Mouse (Mus musculus): ENCODE results near the gene Sdhaf2. TPM values are rescaled to one million over a fixed set of nuclear protein-coding genes. Genes with fewer than 3 reads are reported as not detected.

The Sdhaf2 gene
- polyA plus RNA-seq, 1 experiment from 2014 or later = 51.7 TPM

- no peaks in the 10 kb centered on the region for H3K27me3 ChIP-seq (ENCODE audit: control insufficient read depth, insufficient read depth, low read length)
- peaks cover 16% of the 10 kb centered on the region for H3K4me1 ChIP-seq (ENCODE audit: control insufficient read depth, insufficient read depth, low read length)
- no peak overlapping the region for H3K4me3 ChIP-seq (ENCODE audit: low read depth, low read length)
- 77% methylated on average over 2 of the region's 2 CpGs for WGBS (ENCODE audit: insufficient replicate concordance)
- ATAC-seq (replicated peaks; ENCODE audit: insufficient number of reproducible peaks, low FRiP score, low TSS enrichment) = no peak
- H3K9ac ChIP-seq (ENCODE audit: low read depth, low read length) = no peak overlapping the region
- H3K36me3 ChIP-seq (ENCODE audit: control insufficient read depth, insufficient read depth, low read length) = no peaks in the 10 kb centered on the region
- no peak overlapping the region for H3K27ac ChIP-seq (ENCODE audit: low read depth, low read length)
- H3K9me3 ChIP-seq (replicated peaks; ENCODE audit: control insufficient read depth, low read length) = no peaks in the 10 kb centered on the region
- no peak overlapping the region for H3K4me2 ChIP-seq
These were observed 31.5 kb upstream of the Sdhaf2 start for GRCm38 (mm10) chr19:10557430-10557829.

DNA sequence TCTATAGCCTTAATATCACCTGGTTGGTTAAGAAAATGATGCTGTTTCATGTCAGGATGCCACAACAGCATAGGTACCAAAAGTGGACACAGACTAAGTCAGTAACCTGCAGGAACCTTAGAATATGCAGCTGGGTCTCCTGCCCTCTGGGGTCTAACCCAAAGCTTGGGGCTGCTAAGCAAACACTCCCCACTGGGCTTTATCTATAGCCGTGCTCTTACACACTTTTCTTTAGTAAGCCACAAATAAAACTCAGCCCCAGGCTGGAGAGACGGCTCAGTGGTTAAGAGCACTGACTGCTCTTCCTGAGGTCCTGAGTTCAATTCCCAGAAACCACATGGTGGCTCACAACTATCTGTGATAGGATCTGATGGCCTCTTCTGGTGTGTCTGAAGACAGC is 31.1 kb upstream of the Sdhaf2 start:
- Histone ChIP-seq H3K27me3 (ENCODE audit: control insufficient read depth, insufficient read depth, low read length) (no peaks in the 10 kb centered on the region), H3K9ac (ENCODE audit: low read depth, low read length) (no peak overlapping the region), H3K4me1 (ENCODE audit: control insufficient read depth, insufficient read depth, low read length) (peaks cover 16% of the 10 kb centered on the region), H3K27ac (ENCODE audit: low read depth, low read length) (no peak overlapping the region), H3K9me3 (replicated peaks; ENCODE audit: control insufficient read depth, low read length) (no peaks in the 10 kb centered on the region), H3K4me2 (no peak overlapping the region), H3K4me3 (ENCODE audit: low read depth, low read length) (no peak overlapping the region), H3K36me3 (ENCODE audit: control insufficient read depth, insufficient read depth, low read length) (no peaks in the 10 kb centered on the region)
- 57% methylated on average over 2 of the region's 2 CpGs for WGBS (ENCODE audit: insufficient replicate concordance)
- no peak for ATAC-seq (replicated peaks; ENCODE audit: insufficient number of reproducible peaks, low FRiP score, low TSS enrichment)

GRCm38 (mm10) chr19:10555624-10556510 is 29.9 kb upstream of the Sdhaf2 start, which contains the start of gene Tmem216:
Gene Tmem216 (minus strand): TSS chr19:10556238.
- H3K9me3 ChIP-seq (replicated peaks; ENCODE audit: control insufficient read depth, low read length) = no peaks in the 10 kb centered on the region
- WGBS (ENCODE audit: insufficient replicate concordance) = 1% methylated on average over 43 of the region's 43 CpGs
- no peaks in the 10 kb centered on the region for H3K27me3 ChIP-seq (ENCODE audit: control insufficient read depth, insufficient read depth, low read length)
- peak within 1 kb of the TSS; percentile 71 for H3K4me3 ChIP-seq (ENCODE audit: low read depth, low read length)
- H3K9ac ChIP-seq (ENCODE audit: low read depth, low read length) = peak within 1 kb of the TSS; percentile 86
- H3K36me3 ChIP-seq (ENCODE audit: control insufficient read depth, insufficient read depth, low read length) = peaks cover 1% of the 10 kb centered on the region; the same call in 1 of the 2 replicates
- peaks cover 11% of the 10 kb centered on the region for H3K4me1 ChIP-seq (ENCODE audit: control insufficient read depth, insufficient read depth, low read length)
- peak within 1 kb of the TSS; percentile 87 for H3K4me2 ChIP-seq
- H3K27ac ChIP-seq (ENCODE audit: low read depth, low read length) = peak within 1 kb of the TSS; percentile 77
- peak; percentile 92 for ATAC-seq (replicated peaks; ENCODE audit: insufficient number of reproducible peaks, low FRiP score, low TSS enrichment)

- no peak for ATAC-seq (replicated peaks; ENCODE audit: insufficient number of reproducible peaks, low FRiP score, low TSS enrichment)
- WGBS (ENCODE audit: insufficient replicate concordance) = 72% methylated on average over 5 of the region's 5 CpGs
These were observed 13.5 kb upstream of the Sdhaf2 start for GRCm38 (mm10) chr19:10539454-10539853.

GRCm38 (mm10) chr19:10530082-10530481 is 4.1 kb upstream of the Sdhaf2 start:
- H3K9me3 ChIP-seq (replicated peaks; ENCODE audit: control insufficient read depth, low read length) = no peaks in the 10 kb centered on the region
- no peak overlapping the region for H3K9ac ChIP-seq (ENCODE audit: low read depth, low read length)
- WGBS (ENCODE audit: insufficient replicate concordance) = 95% methylated on average over 1 of the region's 1 CpGs
- H3K27ac ChIP-seq (ENCODE audit: low read depth, low read length) = no peak overlapping the region
- H3K4me2 ChIP-seq = no peak overlapping the region
- H3K4me3 ChIP-seq (ENCODE audit: low read depth, low read length) = no peak overlapping the region
- H3K4me1 ChIP-seq (ENCODE audit: control insufficient read depth, insufficient read depth, low read length) = peaks cover 10% of the 10 kb centered on the region
- H3K36me3 ChIP-seq (ENCODE audit: control insufficient read depth, insufficient read depth, low read length) = peaks cover 7% of the 10 kb centered on the region
- no peak for ATAC-seq (replicated peaks; ENCODE audit: insufficient number of reproducible peaks, low FRiP score, low TSS enrichment)
- H3K27me3 ChIP-seq (ENCODE audit: control insufficient read depth, insufficient read depth, low read length) = no peaks in the 10 kb centered on the region

More at GRCm38 (mm10) chr19:10539454-10539853, 13.5 kb upstream of the Sdhaf2 start:
- H3K27me3 ChIP-seq (ENCODE audit: control insufficient read depth, insufficient read depth, low read length) = no peaks in the 10 kb centered on the region
- H3K4me2 ChIP-seq = no peak overlapping the region
- H3K9ac ChIP-seq (ENCODE audit: low read depth, low read length) = no peak overlapping the region
- H3K27ac ChIP-seq (ENCODE audit: low read depth, low read length) = no peak overlapping the region
- H3K4me1 ChIP-seq (ENCODE audit: control insufficient read depth, insufficient read depth, low read length) = no peaks in the 10 kb centered on the region
- no peaks in the 10 kb centered on the region for H3K9me3 ChIP-seq (replicated peaks; ENCODE audit: control insufficient read depth, low read length)
- no peak overlapping the region for H3K4me3 ChIP-seq (ENCODE audit: low read depth, low read length)
- H3K36me3 ChIP-seq (ENCODE audit: control insufficient read depth, insufficient read depth, low read length) = peaks cover 42% of the 10 kb centered on the region

GRCm38 (mm10) chr19:10525106-10525901 is 638 bp downstream of the Sdhaf2 start, which contains the start of gene Cpsf7:
Gene Cpsf7 (plus strand): TSS chr19:10525266.
- peak within 1 kb of the TSS; percentile 78 for H3K4me2 ChIP-seq
- H3K27ac ChIP-seq (ENCODE audit: low read depth, low read length) = peak within 1 kb of the TSS; percentile 99
- no peaks in the 10 kb centered on the region for H3K9me3 ChIP-seq (replicated peaks; ENCODE audit: control insufficient read depth, low read length)
- H3K9ac ChIP-seq (ENCODE audit: low read depth, low read length) = peak within 1 kb of the TSS; percentile 98
- no peaks in the 10 kb centered on the region for H3K36me3 ChIP-seq (ENCODE audit: control insufficient read depth, insufficient read depth, low read length)
- peaks cover 18% of the 10 kb centered on the region for H3K4me1 ChIP-seq (ENCODE audit: control insufficient read depth, insufficient read depth, low read length)
- H3K4me3 ChIP-seq (ENCODE audit: low read depth, low read length) = peak within 1 kb of the TSS; percentile 87
- no peaks in the 10 kb centered on the region for H3K27me3 ChIP-seq (ENCODE audit: control insufficient read depth, insufficient read depth, low read length)
- ATAC-seq (replicated peaks; ENCODE audit: insufficient number of reproducible peaks, low FRiP score, low TSS enrichment) = peak; percentile 95
- under 1% methylated on average over 67 of the region's 93 CpGs for WGBS (ENCODE audit: insufficient replicate concordance)

DNA sequence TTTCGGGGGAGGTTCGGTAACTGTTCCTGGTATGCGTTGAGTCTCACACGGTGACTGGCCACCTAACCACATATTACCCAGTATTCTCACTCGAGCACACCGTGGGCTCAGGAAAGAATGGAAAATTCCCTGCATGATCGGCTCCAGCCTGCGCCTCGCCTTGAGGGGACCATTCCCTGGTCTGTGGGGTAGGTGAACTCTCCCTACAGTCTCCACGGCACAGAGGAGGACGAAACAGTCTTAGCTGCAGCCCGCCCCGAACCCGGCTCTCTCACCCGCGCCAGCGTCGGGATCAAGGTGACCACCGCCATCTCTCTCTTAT is 1.2 kb downstream of the Sdhaf2 start:
- H3K4me2 ChIP-seq = peak overlapping the region; percentile 78
- no peak; the same call in 1 of the 2 replicates for ATAC-seq (replicated peaks; ENCODE audit: insufficient number of reproducible peaks, low FRiP score, low TSS enrichment)
- no peaks in the 10 kb centered on the region for H3K36me3 ChIP-seq (ENCODE audit: control insufficient read depth, insufficient read depth, low read length)
- peak overlapping the region; percentile 87 for H3K4me3 ChIP-seq (ENCODE audit: low read depth, low read length)
- no peaks in the 10 kb centered on the region for H3K27me3 ChIP-seq (ENCODE audit: control insufficient read depth, insufficient read depth, low read length)
- peaks cover 18% of the 10 kb centered on the region for H3K4me1 ChIP-seq (ENCODE audit: control insufficient read depth, insufficient read depth, low read length)
- H3K27ac ChIP-seq (ENCODE audit: low read depth, low read length) = peak overlapping the region; percentile 99
- under 1% methylated on average over 19 of the region's 19 CpGs for WGBS (ENCODE audit: insufficient replicate concordance)
- H3K9me3 ChIP-seq (replicated peaks; ENCODE audit: control insufficient read depth, low read length) = no peaks in the 10 kb centered on the region
- peak overlapping the region; percentile 98 for H3K9ac ChIP-seq (ENCODE audit: low read depth, low read length)

GRCm38 (mm10) chr19:10523483-10524080 is 2.4 kb downstream of the Sdhaf2 start:
- ATAC-seq (replicated peaks; ENCODE audit: insufficient number of reproducible peaks, low FRiP score, low TSS enrichment) = no peak
- H3K27me3 ChIP-seq (ENCODE audit: control insufficient read depth, insufficient read depth, low read length) = no peaks in the 10 kb centered on the region
- peak overlapping the region; percentile 78 for H3K4me2 ChIP-seq
- peak overlapping the region; percentile 87; the same call in 1 of the 2 replicates for H3K4me3 ChIP-seq (ENCODE audit: low read depth, low read length)
- no peak overlapping the region for H3K27ac ChIP-seq (ENCODE audit: low read depth, low read length)
- H3K9ac ChIP-seq (ENCODE audit: low read depth, low read length) = 0 out of 2 replicates have a peak overlapping the region, but pooled peaks have one; percentile 22
- H3K9me3 ChIP-seq (replicated peaks; ENCODE audit: control insufficient read depth, low read length) = no peaks in the 10 kb centered on the region
- peaks cover 18% of the 10 kb centered on the region for H3K4me1 ChIP-seq (ENCODE audit: control insufficient read depth, insufficient read depth, low read length)
- 70% methylated on average over 5 of the region's 5 CpGs for WGBS (ENCODE audit: insufficient replicate concordance)
- H3K36me3 ChIP-seq (ENCODE audit: control insufficient read depth, insufficient read depth, low read length) = no peaks in the 10 kb centered on the region

All from heart, embryonic 11.5 days (tissue).